Mouse (Mus musculus) WW6 (cell line): ENCODE data around the gene Hcar2.

ENCODE experiments used
- DNase-seq: peaks from one replicate; pipeline ENCODE4 v3.0.0-alpha.2; 2013; ENCODE audit warnings: low read depth, low spot score

Hcar2 gene

GRCm38 (mm10) chr5:123865365-123865764 is at the start of gene Hcar2:
Gene Hcar2 (minus strand): TSS chr5:123865499.
- DNase-seq: no peak

- no peak for DNase-seq
Measured at GRCm38 (mm10) chr5:123914852-123915251, 49.6 kb upstream of the Hcar2 start.

- no peak for DNase-seq
Measured at GRCm38 (mm10) chr5:123907631-123907977, 42.3 kb upstream of the Hcar2 start.

- DNase-seq: peak; percentile 90
Measured at GRCm38 (mm10) chr5:123906976-123907630, 41.8 kb upstream of the Hcar2 start, which contains the start of gene Denr. Gene Denr (plus strand): TSS chr5:123907175.

- DNase-seq: no peak
Measured at GRCm38 (mm10) chr5:123906146-123906975, 41.1 kb upstream of the Hcar2 start.

- DNase-seq: peak; percentile 20
Measured at GRCm38 (mm10) chr5:123904059-123904672, 38.9 kb upstream of the Hcar2 start.

- DNase-seq: no peak
Measured at GRCm38 (mm10) chr5:123897352-123897751, 32.1 kb upstream of the Hcar2 start.

- DNase-seq: no peak
Measured at GRCm38 (mm10) chr5:123896395-123896794, 31.1 kb upstream of the Hcar2 start.

- no peak for DNase-seq
Measured at GRCm38 (mm10) chr5:123893520-123893919, 28.2 kb upstream of the Hcar2 start.

GRCm38 (mm10) chr5:123891669-123892068 is 26.4 kb upstream of the Hcar2 start:
- no peak for DNase-seq

GRCm38 (mm10) chr5:123890987-123891386 is 25.7 kb upstream of the Hcar2 start:
- DNase-seq: no peak

- DNase-seq: no peak
Measured at GRCm38 (mm10) chr5:123890312-123890711, 25.0 kb upstream of the Hcar2 start.

- DNase-seq: no peak
Measured at GRCm38 (mm10) chr5:123886365-123886764, 21.1 kb upstream of the Hcar2 start.

- no peak for DNase-seq
Measured at GRCm38 (mm10) chr5:123884332-123884731, 19.0 kb upstream of the Hcar2 start.

GRCm38 (mm10) chr5:123883891-123884290 is 18.6 kb upstream of the Hcar2 start:
- no peak for DNase-seq

GRCm38 (mm10) chr5:123880778-123881177 is 15.5 kb upstream of the Hcar2 start:
- no peak for DNase-seq

- no peak for DNase-seq
Measured at GRCm38 (mm10) chr5:123879928-123880327, 14.6 kb upstream of the Hcar2 start, which contains the start of gene Hcar1. Gene Hcar1 (minus strand): TSS chr5:123880020.

- DNase-seq: no peak
Measured at GRCm38 (mm10) chr5:123878056-123878455, 12.8 kb upstream of the Hcar2 start.

GRCm38 (mm10) chr5:123874177-123874576 is 8.9 kb upstream of the Hcar2 start:
- DNase-seq: no peak

- DNase-seq: no peak
Measured at GRCm38 (mm10) chr5:123869615-123870014, 4.3 kb upstream of the Hcar2 start.

GRCm38 (mm10) chr5:123866457-123866856 is 1.2 kb upstream of the Hcar2 start:
- DNase-seq: no peak

GRCm38 (mm10) chr5:123863934-123864333 is 1.4 kb downstream of the Hcar2 start:
- no peak for DNase-seq
